Mouse (Mus musculus) liver, embryonic 16.5 days (tissue): ENCODE results near the gene Vmn2r11. TPM values are rescaled to one million over a fixed set of nuclear protein-coding genes. Genes with fewer than 3 reads are reported as not detected.
"Not testable (repeated sequence)": the region's sequence is repeated elsewhere in the genome, so short reads cannot be mapped to it uniquely, and the experiment has no call there.

ENCODE experiments used
- ATAC-seq: fragments of 200-750 bp; cut with Nextera tagmentation; 2 replicates; pipeline ENCODE4 v1.8.0; 2017; ENCODE audit warnings: low read depth, mild to moderate bottlenecking, moderate number of reproducible peaks, moderate library complexity
- H3K27ac ChIP-seq: fragments of 300-500 bp; sonication (generic); 2 replicates; pipeline ENCODE4 v1.5.1; 2014; ENCODE audit warnings: mild to moderate bottlenecking, low read length
- H3K27me3 ChIP-seq: fragments of 300-500 bp; sonication (generic); 2 replicates; pipeline ENCODE4 v1.6.1; 2014; ENCODE audit warnings: low read depth, low read length, mixed read lengths; ENCODE audit not compliant: control insufficient read depth, insufficient read depth
- H3K36me3 ChIP-seq: fragments of 300-500 bp; sonication (generic); 2 replicates; pipeline ENCODE4 v1.6.1; 2014; ENCODE audit warnings: mild to moderate bottlenecking; ENCODE audit not compliant: control insufficient read depth, insufficient read depth
- H3K4me1 ChIP-seq: fragments of 300-500 bp; sonication (generic); 2 replicates; pipeline ENCODE4 v1.6.1; 2014; ENCODE audit warnings: low read depth, low read length, mixed read lengths; ENCODE audit not compliant: control insufficient read depth
- H3K4me2 ChIP-seq: fragments of 300-500 bp; sonication (generic); 2 replicates; pipeline ENCODE4 v1.6.1; 2014; ENCODE audit warnings: low read depth, low read length, mixed read lengths
- H3K4me3 ChIP-seq: fragments of 300-500 bp; sonication (generic); 2 replicates; pipeline ENCODE4 v1.5.1; 2014; ENCODE audit warnings: low read depth, mild to moderate bottlenecking, low read length
- H3K9ac ChIP-seq: fragments of 300-500 bp; sonication (generic); 2 replicates; pipeline ENCODE4 v1.6.1; 2014; ENCODE audit warnings: low read depth, low read length
- H3K9me3 ChIP-seq: fragments of 300-500 bp; sonication (generic); replicated peaks from 2 replicates; pipeline ENCODE4 v1.6.1; 2016; ENCODE audit warnings: low read length; ENCODE audit not compliant: control insufficient read depth
- WGBS: fragments of 180-500 bp; shearing (Covaris S2); extraction: QIAGEN DNeasy Blood & Tissue Kit; methylation state at CpG from one replicate; pipeline ENCODE4 v1.1.7; 2014; ENCODE audit not compliant: insufficient replicate concordance; 5-methylcytosine and 5-hydroxymethylcytosine counted together
- polyA plus RNA-seq: library from polyadenylated mRNA; unstranded; fragments of >200 nt; fragmentation: Nextera tagmentation; extraction: Ambion mirVana; gene quantifications from 2 replicates; pipeline ENCODE4 v1.2.1, GENCODE M21; 2015

Vmn2r11 gene
- not detected in 2 replicates for polyA plus RNA-seq

- not testable (repeated sequence) for H3K27ac ChIP-seq, H3K4me3 ChIP-seq, H3K9ac ChIP-seq, H3K9me3 ChIP-seq, H3K4me1 ChIP-seq, H3K4me2 ChIP-seq, H3K27me3 ChIP-seq, H3K36me3 ChIP-seq, ATAC-seq
- 59% methylated on average over 3 of the region's 3 CpGs for whole genome bisulfite sequencing
Observed at GRCm38 (mm10) chr5:109059469-109059868, at the start of gene Vmn2r11. TSS of gene Vmn2r11 (minus strand) at chr5:109059569.

DNA sequence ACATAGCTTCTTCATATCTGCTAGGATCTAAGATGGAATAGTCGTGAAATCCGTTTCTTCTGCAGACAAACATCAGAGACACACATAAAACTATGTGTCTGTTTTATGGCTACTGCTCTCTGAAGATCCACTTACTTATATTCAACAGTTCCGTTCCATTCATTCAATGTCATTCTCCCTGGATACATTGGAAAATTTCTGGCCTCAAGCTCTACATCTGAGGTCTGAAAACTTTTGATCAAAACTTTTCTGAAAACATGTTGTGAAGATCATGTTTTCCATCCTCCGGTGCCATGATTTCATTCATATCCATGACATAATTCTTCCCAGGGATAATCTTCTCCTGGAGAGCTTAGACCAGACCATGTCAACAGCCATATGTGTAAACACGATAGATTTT, 38.5 kb upstream of the Vmn2r11 start, which contains the start of gene Vmn2r12:
Gene Vmn2r12, minus strand, starts transcription at position 101 of the 400 bp plus-strand sequence.
- H3K4me1 ChIP-seq, H3K36me3 ChIP-seq, H3K4me2 ChIP-seq, H3K27me3 ChIP-seq, H3K27ac ChIP-seq, H3K9me3 ChIP-seq, ATAC-seq, H3K9ac ChIP-seq, H3K4me3 ChIP-seq: not testable (repeated sequence)
- 56% methylated on average over 5 of the region's 5 CpGs for WGBS

GRCm38 (mm10) chr5:109096482-109096881, 37.1 kb upstream of the Vmn2r11 start:
- H3K27ac ChIP-seq, H3K9me3 ChIP-seq, H3K36me3 ChIP-seq, H3K4me2 ChIP-seq, H3K27me3 ChIP-seq, H3K4me3 ChIP-seq, H3K9ac ChIP-seq, ATAC-seq, H3K4me1 ChIP-seq: not testable (repeated sequence)
- WGBS = 52% methylated on average over 3 of the region's 3 CpGs

DNA sequence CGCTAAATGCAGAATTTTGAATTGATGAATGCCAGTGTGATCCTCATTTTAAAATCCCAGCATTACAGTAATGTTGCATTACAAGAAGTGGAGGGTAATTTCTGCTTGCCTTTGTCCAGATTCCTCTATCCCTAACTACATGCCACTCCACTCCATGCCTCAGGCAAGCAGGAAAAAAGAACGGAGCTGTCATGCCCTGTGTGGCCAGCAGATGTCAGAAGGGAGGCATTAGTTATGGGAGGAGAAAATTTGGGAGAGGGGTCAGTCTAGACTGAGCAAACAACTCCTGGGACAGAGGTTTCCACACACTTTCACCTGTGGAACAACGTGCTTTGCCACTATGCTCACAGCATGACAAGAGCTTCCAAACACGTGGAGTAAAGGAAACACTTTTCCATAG, 12.6 kb upstream of the Vmn2r11 start:
- H3K36me3 ChIP-seq, H3K4me1 ChIP-seq, H3K4me3 ChIP-seq, H3K9me3 ChIP-seq, ATAC-seq, H3K9ac ChIP-seq, H3K27ac ChIP-seq, H3K27me3 ChIP-seq, H3K4me2 ChIP-seq: not testable (repeated sequence)
- WGBS = 33% methylated on average over 4 of the region's 4 CpGs

- no peak overlapping the region for H3K27ac ChIP-seq
- H3K9ac ChIP-seq = no peak overlapping the region
- no peak overlapping the region for H3K4me3 ChIP-seq
- no peaks in the 10 kb centered on the region for H3K4me1 ChIP-seq
- 47% methylated on average over 1 of the region's 1 CpGs for WGBS
- H3K36me3 ChIP-seq = no peaks in the 10 kb centered on the region
- H3K27me3 ChIP-seq = no peaks in the 10 kb centered on the region
- H3K4me2 ChIP-seq = no peak overlapping the region
- ATAC-seq = no peak
- no peaks in the 10 kb centered on the region for H3K9me3 ChIP-seq
Observed at GRCm38 (mm10) chr5:109055286-109055685, 4.1 kb downstream of the Vmn2r11 start.

DNA sequence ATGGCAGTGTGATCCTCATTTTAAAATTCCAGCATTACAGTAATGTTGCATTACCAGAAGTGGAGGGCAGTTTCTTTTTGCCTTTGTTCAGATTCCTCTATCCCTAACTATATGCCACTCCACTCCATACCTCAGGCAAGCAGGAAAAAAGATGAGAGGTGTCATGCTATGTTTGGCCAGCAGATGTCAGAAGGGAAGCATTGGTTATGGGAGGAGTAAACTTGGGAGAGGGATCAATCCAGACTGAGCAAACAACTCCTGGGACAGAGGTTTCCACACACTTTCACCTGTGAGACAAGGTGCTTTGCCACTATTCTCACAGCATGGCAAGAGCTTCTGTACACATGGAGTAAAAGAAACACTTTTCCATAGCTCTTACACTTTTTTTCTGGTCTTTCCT, 26.8 kb downstream of the Vmn2r11 start:
- H3K4me1 ChIP-seq = no peaks in the 10 kb centered on the region
- no peak overlapping the region for H3K4me3 ChIP-seq
- no peak overlapping the region for H3K27ac ChIP-seq
- no peaks in the 10 kb centered on the region for H3K9me3 ChIP-seq
- H3K4me2 ChIP-seq = no peak overlapping the region
- no peaks in the 10 kb centered on the region for H3K36me3 ChIP-seq
- no peaks in the 10 kb centered on the region for H3K27me3 ChIP-seq
- H3K9ac ChIP-seq = no peak overlapping the region
- no peak; the same call in 1 of the 2 replicates for ATAC-seq

GRCm38 (mm10) chr5:109006427-109006826, 52.9 kb downstream of the Vmn2r11 start, which contains the start of gene Vmn2r10:
TSS of gene Vmn2r10 (minus strand) at chr5:109006527.
- not testable (repeated sequence) for H3K4me3 ChIP-seq, H3K9me3 ChIP-seq, H3K27ac ChIP-seq, H3K4me1 ChIP-seq, H3K9ac ChIP-seq, H3K27me3 ChIP-seq, H3K36me3 ChIP-seq, ATAC-seq, H3K4me2 ChIP-seq

Other genes starting within 250 kb of the Vmn2r11 start
- not detected in 2 replicates for gene Vmn2r9, start 207.0 kb downstream of the Vmn2r11 start, polyA plus RNA-seq
- not detected in 2 replicates for gene Vmn2r10, start 53.0 kb downstream of the Vmn2r11 start, polyA plus RNA-seq
- not detected in 2 replicates for gene Vmn2r12, start 38.4 kb upstream of the Vmn2r11 start, polyA plus RNA-seq
- gene Vmn2r13, start 132.6 kb upstream of the Vmn2r11 start, polyA plus RNA-seq = not detected in 2 replicates
- not detected in 2 replicates for gene Vmn2r14, start 165.1 kb upstream of the Vmn2r11 start, polyA plus RNA-seq
- gene Vmn2r15, start 238.1 kb upstream of the Vmn2r11 start, polyA plus RNA-seq = not detected in 2 replicates